Mouse (Mus musculus) heart, postnatal 36 days (tissue): ENCODE measurements around the gene Mfsd1. TPM values are rescaled to one million over a fixed set of nuclear protein-coding genes. Genes with fewer than 3 reads are reported as not detected.

Source experiments
- DNase-seq, 2 experiments: peaks; one replicate each; pipeline ENCODE4 v3.0.0; 2021 to 2022
- intact Hi-C: fragments of 180-260 bp; cut with DNase I; formaldehyde crosslinking; loops from one replicate; pipeline ENCODE4 v1.15.1; 2025
- total RNA-seq, 2 experiments: library from RNA; stranded (reverse); gene quantifications; 2 replicates each; pipeline ENCODE4 v1.2.3; 2021

Gene Mfsd1
- total RNA-seq, 2 experiments from 2014 or later: 29.5 to 32.0 TPM

DNA sequence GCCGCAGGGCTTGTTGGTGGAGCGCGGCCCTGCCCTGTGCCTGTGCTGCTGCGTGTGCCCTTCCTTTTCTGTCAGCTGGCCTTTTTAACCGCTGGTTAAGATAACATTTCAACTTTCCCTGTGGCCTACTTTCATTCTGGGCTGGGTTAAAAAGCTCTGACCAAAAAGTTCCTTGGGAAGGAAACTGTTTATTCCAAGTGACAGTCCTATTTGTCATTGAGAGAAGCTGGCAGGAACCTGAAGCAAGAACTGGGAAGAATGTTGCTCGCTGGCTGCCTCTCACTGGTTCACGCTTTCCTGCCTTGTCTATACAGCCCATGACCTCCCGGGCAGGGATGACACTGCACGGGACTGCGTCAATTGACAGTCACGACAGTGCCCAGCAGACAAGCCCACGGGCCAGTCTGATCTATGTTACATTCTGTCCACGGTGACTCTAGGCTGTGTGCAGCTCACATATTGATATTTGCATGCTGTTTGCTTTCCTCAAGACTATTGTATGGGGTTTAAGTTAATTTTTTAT is 19.1 kb downstream of the Mfsd1 start:
- intact Hi-C loops: no loop called here

DNA sequence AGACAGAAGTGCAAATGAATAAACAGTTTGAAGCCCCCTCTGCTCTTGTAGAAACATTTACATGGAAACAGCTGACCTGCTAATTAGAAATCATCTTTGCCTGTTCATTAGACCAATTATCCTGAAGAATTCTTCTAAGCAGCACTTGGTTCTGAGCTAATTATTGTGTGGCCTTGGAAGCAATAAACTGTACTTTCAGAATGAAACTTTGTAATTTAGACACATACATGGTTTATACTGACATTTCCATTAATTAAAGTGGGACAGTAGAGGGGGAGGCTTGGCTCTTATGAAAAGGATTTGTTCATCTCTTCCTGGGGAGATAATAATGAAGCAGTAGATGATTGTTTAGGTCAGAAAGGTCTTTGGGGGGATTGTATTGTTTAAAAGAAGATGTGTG is 35.7 kb downstream of the Mfsd1 start:
- DNase-seq: no peak
- intact Hi-C loops: no loop called here

More for the DNA sequence above, 19.1 kb downstream of the Mfsd1 start:
- DNase-seq: no peak

DNA sequence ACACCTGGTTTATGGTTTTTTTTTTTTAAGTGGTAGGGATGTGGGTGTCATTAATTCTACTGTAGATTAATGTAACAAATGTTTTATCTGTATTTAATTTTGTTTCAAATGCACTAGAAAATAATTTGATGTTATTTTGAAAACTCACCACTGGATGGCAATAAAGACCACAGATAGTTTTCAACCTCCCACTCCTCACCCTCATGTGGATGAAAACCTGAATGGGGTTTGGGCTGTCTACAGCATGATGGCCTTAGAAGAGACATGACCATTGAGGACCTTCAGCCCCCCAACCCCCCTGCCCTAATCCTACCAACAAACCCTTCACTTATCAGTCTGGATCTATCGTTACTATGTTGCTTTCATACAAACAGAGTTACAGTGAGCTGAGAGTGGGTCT is 42.1 kb downstream of the Mfsd1 start:
- no peak for DNase-seq
- intact Hi-C loops: loop anchor here (2.0 kb wide), 1 partner anchor 420 kb away; no protein-coding TSS in a partner anchor

DNA sequence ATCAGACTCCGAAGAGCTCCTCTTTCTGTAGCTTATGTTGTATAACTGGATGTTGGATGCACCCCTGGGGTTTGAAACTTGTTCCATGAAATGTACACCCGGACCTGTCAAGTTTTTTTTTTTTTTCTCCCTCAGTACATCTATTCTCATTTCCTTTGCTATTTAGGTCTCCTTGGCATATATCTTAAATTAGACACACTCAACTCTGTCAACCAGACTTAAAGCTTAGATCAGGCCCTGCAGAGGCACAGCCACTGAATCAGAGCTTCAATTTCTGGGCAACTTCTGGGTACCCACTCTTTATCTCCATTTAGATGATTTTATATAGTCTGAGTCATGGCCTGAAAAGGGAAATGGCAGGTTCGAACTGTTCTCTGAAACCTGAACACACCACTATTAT is 60.6 kb downstream of the Mfsd1 start:
- DNase-seq: no peak
- intact Hi-C loops: no loop called here

DNA sequence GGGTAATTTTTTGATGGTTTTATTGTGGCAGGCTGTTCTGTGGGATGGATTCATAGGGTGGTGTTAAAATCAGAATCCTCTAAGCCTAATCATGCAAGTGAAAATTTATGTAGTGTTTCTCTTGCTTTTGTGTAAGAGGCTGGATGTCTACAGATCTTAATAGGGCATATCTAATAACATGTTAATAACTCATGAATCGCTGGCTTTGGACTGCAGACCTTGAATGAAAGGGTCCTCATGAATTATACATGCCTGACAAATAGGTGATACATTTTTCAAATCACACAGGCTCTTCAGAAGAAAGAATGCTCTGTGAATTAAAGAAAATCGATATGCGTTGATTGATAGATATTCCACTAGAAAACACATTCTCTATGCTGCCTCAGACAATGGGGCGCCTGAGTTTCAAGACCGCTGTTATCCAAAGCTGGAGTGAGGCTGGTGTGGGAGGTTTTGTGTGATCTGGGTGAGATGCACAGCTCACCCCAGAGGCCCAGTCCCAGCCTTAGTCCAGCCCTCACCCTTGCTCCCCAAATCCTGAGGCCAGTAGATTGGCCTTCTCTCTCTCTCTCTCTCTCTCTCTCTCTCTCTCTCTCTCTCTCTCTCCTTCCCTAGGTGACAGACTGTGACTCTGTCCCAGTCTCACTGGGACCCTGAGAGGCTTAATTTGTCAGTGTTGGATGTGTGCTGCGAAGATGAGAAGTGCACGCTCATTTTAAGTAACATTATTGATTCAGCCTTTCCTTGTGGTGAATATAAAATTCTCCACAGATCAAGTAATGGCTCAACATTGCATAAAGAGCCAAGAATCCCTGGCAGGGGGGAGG is 63.3 kb downstream of the Mfsd1 start:
- intact Hi-C loops: no loop called here
- DNase-seq: no peak

Other genes starting within 250 kb of the Mfsd1 start
- 100 to 1,000 TPM; 289 to 311 TPM for gene Mlf1, start 208.6 kb upstream of the Mfsd1 start, total RNA-seq
- not detected for gene Gm17402, start 207.6 kb upstream of the Mfsd1 start, total RNA-seq
- 100 to 1,000 TPM; 219 to 255 TPM for gene Gfm1, start 152.6 kb upstream of the Mfsd1 start, total RNA-seq
- gene Lxn, start 118.8 kb upstream of the Mfsd1 start, total RNA-seq: 1 to 10 TPM; 4.9 to 6.0 TPM
- 1 to 10 TPM in 1 of 2 experiments, under 1 TPM in 1; 0.92 to 1.1 TPM for gene Rarres1, start 67.2 kb upstream of the Mfsd1 start, total RNA-seq